In genomic region chr6:108683140-108683539, GRCm38 (mm10) we compare ENCODE assay signal across 24 mouse cellular contexts. TPM values are rescaled to one million over a fixed set of nuclear protein-coding genes. Genes with fewer than 3 reads are reported as not detected.
DNase-seq lines count a peak whose midpoint lies in the region; ATAC-seq and TF ChIP-seq lines count a peak whose summit lies in the region.
"Had no signal": no experiment of that assay in that cellular context is flagged by ENCODE, and none has a peak within 500 bp of the region (broad histone marks: within the 10 kb centered on the region; RNA-seq: fewer than 3 reads in every experiment).

No protein-coding gene starts in this region.

- no peak for TF ChIP-seq CTCF in liver, adult 2 months (IDR thresholded peaks at IDR 0.05; ENCODE audit: low read depth, low read length)
- no peak for TF ChIP-seq CTCF in left cerebral cortex, adult 2 months (IDR thresholded peaks at IDR 0.05)

- peaks cover 2% of the 10 kb centered on the region for H3K4me1 ChIP-seq in liver, adult 2 months (ENCODE audit: control insufficient read depth, insufficient read depth, low read length)
- peaks cover under 1% of the 10 kb centered on the region; the same call in 1 of the 2 replicates for H3K4me1 ChIP-seq in liver, embryonic 11.5 days (replicated peaks; ENCODE audit: control insufficient read depth, insufficient read depth, low read length)
- H3K4me1 ChIP-seq in liver, embryonic 13.5 days (replicated peaks), result peaks cover 3% of the 10 kb centered on the region
- H3K4me1 ChIP-seq in liver, embryonic 16.5 days (ENCODE audit: control insufficient read depth, low read depth, low read length), result no peaks in the 10 kb centered on the region
- no peaks in the 10 kb centered on the region for H3K4me1 ChIP-seq in midbrain, embryonic 13.5 days (replicated peaks)
- H3K4me1 ChIP-seq: embryonic facial prominence, embryonic 10.5 days; embryonic facial prominence, embryonic 12.5 days; forebrain, embryonic 13.5 days; forebrain, embryonic 15.5 days had no signal

- peak; percentile 91 for DNase-seq in liver, adult 2 months (ENCODE audit: extremely low read depth, low read depth, low spot score)
- no peak for DNase-seq in liver, embryonic 11.5 days (ENCODE audit: low spot score)
- no peak for DNase-seq in liver, embryonic 13.5 days
- no peak for DNase-seq in left cerebral cortex, adult 2 months (ENCODE audit: extremely low spot score in 1 of 2, low spot score in 2 of 2)
- DNase-seq: adrenal gland, adult 8-10 months; adrenal gland, postnatal 14 days; adrenal gland, postnatal 36 days; B cell, adult 2 months; cerebellum, adult 11-12 months; cerebellum, adult 2 months; cerebellum, adult 9-10 months; cerebellum, postnatal 10 days; cerebellum, postnatal 25 days had no signal

- H3K27me3 ChIP-seq in liver, adult 2 months (ENCODE audit: control insufficient read depth, insufficient read depth, low read length), result no peaks in the 10 kb centered on the region
- H3K27me3 ChIP-seq in liver, embryonic 11.5 days (replicated peaks; ENCODE audit: control insufficient read depth, insufficient read depth, low read length), result no peaks in the 10 kb centered on the region
- H3K27me3 ChIP-seq in liver, embryonic 13.5 days, result no peaks in the 10 kb centered on the region
- H3K27me3 ChIP-seq in liver, embryonic 16.5 days (ENCODE audit: control insufficient read depth, insufficient read depth, low read depth, low read length), result no peaks in the 10 kb centered on the region
- H3K27me3 ChIP-seq in midbrain, embryonic 13.5 days, result no peaks in the 10 kb centered on the region
- H3K27me3 ChIP-seq: CH12.LX; embryonic facial prominence, embryonic 12.5 days; forebrain, embryonic 13.5 days; forebrain, embryonic 15.5 days; Patski had no signal

- intact Hi-C loops in left cerebral cortex, adult 2 months (cut with DNase I), result no loop called here

- no peaks in the 10 kb centered on the region for H3K79me2 ChIP-seq in liver, adult 2 months (ENCODE audit: control insufficient read depth, insufficient read depth, low read length)

- no peak for ATAC-seq in liver, embryonic 11.5 days (replicated peaks; ENCODE audit: low FRiP score)
- ATAC-seq in liver, embryonic 13.5 days (ENCODE audit: low read depth), result peak; percentile 72
- ATAC-seq in liver, embryonic 16.5 days (ENCODE audit: low read depth), result peak; percentile 86
- ATAC-seq in midbrain, embryonic 13.5 days, result no peak
- ATAC-seq: activated CD4-positive, CD25-positive, alpha-beta regulatory T cell, adult 4 months; CD4-positive, CD25-positive, alpha-beta regulatory T cell, adult 4 months; forebrain, embryonic 13.5 days; forebrain, embryonic 15.5 days; Patski had no signal

- H3K9ac ChIP-seq in liver, adult 2 months (ENCODE audit: low read depth, low read length), result no peak overlapping the region
- no peak overlapping the region for H3K9ac ChIP-seq in liver, embryonic 11.5 days (ENCODE audit: low read depth, low read length)
- no peak overlapping the region for H3K9ac ChIP-seq in liver, embryonic 13.5 days
- H3K9ac ChIP-seq in liver, embryonic 16.5 days (ENCODE audit: low read depth, low read length), result no peak overlapping the region
- H3K9ac ChIP-seq in midbrain, embryonic 13.5 days (replicated peaks), result no peak overlapping the region
- H3K9ac ChIP-seq: embryonic facial prominence, embryonic 12.5 days; forebrain, embryonic 13.5 days; forebrain, embryonic 15.5 days had no signal

- no peak overlapping the region for H3K4me2 ChIP-seq in liver, embryonic 11.5 days
- H3K4me2 ChIP-seq in liver, embryonic 13.5 days, result no peak overlapping the region
- H3K4me2 ChIP-seq in liver, embryonic 16.5 days (ENCODE audit: low read depth, low read length), result no peak overlapping the region
- H3K4me2 ChIP-seq in midbrain, embryonic 13.5 days (replicated peaks), result no peak overlapping the region
- H3K4me2 ChIP-seq: embryonic facial prominence, embryonic 12.5 days; forebrain, embryonic 13.5 days; forebrain, embryonic 15.5 days had no signal

- no peaks in the 10 kb centered on the region for H3K36me3 ChIP-seq in liver, adult 2 months (ENCODE audit: control insufficient read depth, insufficient read depth, low read length)
- H3K36me3 ChIP-seq in liver, embryonic 11.5 days (ENCODE audit: control insufficient read depth, insufficient read depth, low read length), result no peaks in the 10 kb centered on the region
- H3K36me3 ChIP-seq in liver, embryonic 13.5 days, result no peaks in the 10 kb centered on the region
- H3K36me3 ChIP-seq in liver, embryonic 16.5 days (ENCODE audit: control insufficient read depth, insufficient read depth), result no peaks in the 10 kb centered on the region
- H3K36me3 ChIP-seq in midbrain, embryonic 13.5 days, result no peaks in the 10 kb centered on the region
- H3K36me3 ChIP-seq: embryonic facial prominence, embryonic 10.5 days; embryonic facial prominence, embryonic 12.5 days; forebrain, embryonic 15.5 days; G1E had no signal

- no peak overlapping the region for H3K4me3 ChIP-seq in liver, adult 2 months (ENCODE audit: insufficient read depth, low read depth, low read length)
- H3K4me3 ChIP-seq in liver, embryonic 11.5 days (ENCODE audit: low read depth, low read length), result no peak overlapping the region
- H3K4me3 ChIP-seq in liver, embryonic 13.5 days (replicated peaks), result no peak overlapping the region
- H3K4me3 ChIP-seq in liver, embryonic 16.5 days (ENCODE audit: low read depth, low read length), result no peak overlapping the region
- no peak overlapping the region for H3K4me3 ChIP-seq in left cerebral cortex, adult 2 months
- no peak overlapping the region for H3K4me3 ChIP-seq in midbrain, embryonic 13.5 days (replicated peaks)
- H3K4me3 ChIP-seq: embryonic facial prominence, embryonic 10.5 days; embryonic facial prominence, embryonic 12.5 days; forebrain, embryonic 13.5 days; forebrain, embryonic 15.5 days had no signal

- 19% methylated on average over 1 of the region's 1 CpGs for WGBS in liver, adult 2 months
- 75% methylated on average over 1 of the region's 1 CpGs for WGBS in liver, embryonic 11.5 days
- WGBS in liver, embryonic 13.5 days (ENCODE audit: insufficient replicate concordance), result 59% methylated on average over 1 of the region's 1 CpGs
- 45% methylated on average over 1 of the region's 1 CpGs for WGBS in liver, embryonic 16.5 days (ENCODE audit: insufficient replicate concordance)
- 84% methylated on average over 1 of the region's 1 CpGs for WGBS in midbrain, embryonic 13.5 days

- TF ChIP-seq POLR2A in liver, adult 2 months (IDR thresholded peaks at IDR 0.05; ENCODE audit: extremely low read depth, insufficient read depth, low read length), result no peak

- H3K9me3 ChIP-seq in liver, embryonic 11.5 days (ENCODE audit: control insufficient read depth, low read length), result no peaks in the 10 kb centered on the region
- no peaks in the 10 kb centered on the region for H3K9me3 ChIP-seq in liver, embryonic 13.5 days (replicated peaks)
- H3K9me3 ChIP-seq in liver, embryonic 16.5 days (replicated peaks; ENCODE audit: control insufficient read depth, low read length), result no peaks in the 10 kb centered on the region
- no peaks in the 10 kb centered on the region for H3K9me3 ChIP-seq in midbrain, embryonic 13.5 days
- H3K9me3 ChIP-seq: embryonic facial prominence, embryonic 10.5 days; embryonic facial prominence, embryonic 12.5 days; forebrain, embryonic 13.5 days; forebrain, embryonic 15.5 days; G1E had no signal

- peak overlapping the region; percentile 25; the same call in 1 of the 2 replicates for H3K27ac ChIP-seq in liver, adult 2 months (replicated peaks; ENCODE audit: insufficient read depth, low read depth, low read length)
- no peak overlapping the region for H3K27ac ChIP-seq in liver, embryonic 11.5 days (ENCODE audit: low read depth, low read length)
- H3K27ac ChIP-seq in liver, embryonic 13.5 days, result no peak overlapping the region
- no peak overlapping the region for H3K27ac ChIP-seq in liver, embryonic 16.5 days (ENCODE audit: low read length)
- no peak overlapping the region for H3K27ac ChIP-seq in left cerebral cortex, adult 2 months
- H3K27ac ChIP-seq in midbrain, embryonic 13.5 days, result no peak overlapping the region
- H3K27ac ChIP-seq: embryonic facial prominence, embryonic 10.5 days; embryonic facial prominence, embryonic 12.5 days; forebrain, embryonic 13.5 days; forebrain, embryonic 15.5 days had no signal

RNA-seq across cellular contexts. Expression of gene Bhlhe40, which starts 22.7 kb away (rescaled TPM):
- 33.0 and 35.0 TPM in 2 replicates for total RNA-seq in liver, adult 2 months (2014; rRNA removed)
- polyA plus RNA-seq in liver, adult 2 months (2012; rRNA removed), result 16.4 and 17.4 TPM in 2 replicates
- polyA plus RNA-seq in liver, embryonic 11.5 days (2014; fragmentation: Nextera tagmentation; extraction: Ambion mirVana), result 8.3 and 8.9 TPM in 2 replicates
- 3.3 and 5.1 TPM in 2 replicates for polyA plus RNA-seq in liver, embryonic 13.5 days (2015; fragmentation: Nextera tagmentation; extraction: Ambion mirVana)
- 17.9 and 21.3 TPM in 2 replicates for polyA plus RNA-seq in liver, embryonic 16.5 days (2015; fragmentation: Nextera tagmentation; extraction: Ambion mirVana)
- total RNA-seq in left cerebral cortex, adult 2 months (2021), result 100 to 1,000 TPM; 127 to 159 TPM
- 3.3 and 3.4 TPM in 2 replicates for polyA plus RNA-seq in midbrain, embryonic 13.5 days (2015; fragmentation: Nextera tagmentation; extraction: Ambion mirVana)

Comparison
In these comparisons a context has a peak if more than half of its experiments do, and no peak if none do; other contexts are left out.
1. ATAC-seq: peak in liver, embryonic 13.5 days (single experiment) and liver, embryonic 16.5 days (single experiment); none in liver, embryonic 11.5 days (single experiment) and midbrain, embryonic 13.5 days (single experiment).